Mouse (Mus musculus): Measurements from ENCODE around the gene Cbfa2t2. TPM values are rescaled to one million over a fixed set of nuclear protein-coding genes. Genes with fewer than 3 reads are reported as not detected.

Gene Cbfa2t2
- polyA plus RNA-seq, 1 experiment: 9.8 TPM

- H3K27me3 ChIP-seq (ENCODE audit: control insufficient read depth, insufficient read depth, low read length): no peaks in the 10 kb centered on the region
- no peak overlapping the region for H3K4me3 ChIP-seq (ENCODE audit: low read depth, low read length)
- peaks cover 17% of the 10 kb centered on the region for H3K36me3 ChIP-seq (ENCODE audit: control insufficient read depth, insufficient read depth, low read length)
- H3K4me1 ChIP-seq (ENCODE audit: control insufficient read depth, insufficient read depth, insufficient read length, low read length): no peaks in the 10 kb centered on the region; the same call in 1 of the 2 replicates
- H3K27ac ChIP-seq (ENCODE audit: insufficient read depth, low read depth, low read length): no peak overlapping the region
- TF ChIP-seq CTCF (IDR thresholded peaks at IDR 0.05; ENCODE audit: extremely low read depth, insufficient read length, insufficient replicate concordance, low read depth, low read length) (no peak), POLR2A (IDR thresholded peaks at IDR 0.05; ENCODE audit: low read depth, low read length) (no peak)
- 95% methylated on average over 3 of the region's 3 CpGs for WGBS
Observed at GRCm38 (mm10) chr2:154510141-154510540, 73.9 kb downstream of the Cbfa2t2 start.

DNA sequence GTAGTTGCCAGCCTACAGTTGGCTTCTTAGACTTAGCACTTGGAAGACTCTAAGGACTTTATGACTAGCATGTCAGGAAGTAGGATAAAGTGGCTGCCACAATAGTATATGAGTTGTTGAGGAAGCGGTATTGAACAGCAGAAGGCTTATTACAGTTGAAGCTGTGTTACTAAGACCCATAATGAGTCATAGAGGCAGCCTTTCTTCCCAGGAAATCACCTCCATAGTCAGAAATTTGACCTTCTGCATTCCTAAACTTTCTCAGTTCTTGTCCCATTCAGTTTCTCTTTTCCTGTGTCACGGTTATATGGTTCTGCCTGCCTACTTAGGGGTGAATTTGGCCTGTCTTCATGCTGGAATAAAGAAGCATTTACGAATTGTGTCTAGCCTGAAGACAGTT, 80.7 kb downstream of the Cbfa2t2 start:
- no peaks in the 10 kb centered on the region; the same call in 1 of the 2 replicates for H3K4me1 ChIP-seq (ENCODE audit: control insufficient read depth, insufficient read depth, insufficient read length, low read length)
- H3K4me3 ChIP-seq (ENCODE audit: low read depth, low read length): no peak overlapping the region
- peaks cover 13% of the 10 kb centered on the region for H3K36me3 ChIP-seq (ENCODE audit: control insufficient read depth, insufficient read depth, low read length)
- TF ChIP-seq POLR2A (IDR thresholded peaks at IDR 0.05; ENCODE audit: low read depth, low read length): no peak
- no peak for TF ChIP-seq CTCF (IDR thresholded peaks at IDR 0.05; ENCODE audit: extremely low read depth, insufficient read length, insufficient replicate concordance, low read depth, low read length)
- WGBS: 83% methylated on average over 3 of the region's 3 CpGs
- no peak overlapping the region for H3K27ac ChIP-seq (ENCODE audit: insufficient read depth, low read depth, low read length)
- H3K27me3 ChIP-seq (ENCODE audit: control insufficient read depth, insufficient read depth, low read length): no peaks in the 10 kb centered on the region

DNA sequence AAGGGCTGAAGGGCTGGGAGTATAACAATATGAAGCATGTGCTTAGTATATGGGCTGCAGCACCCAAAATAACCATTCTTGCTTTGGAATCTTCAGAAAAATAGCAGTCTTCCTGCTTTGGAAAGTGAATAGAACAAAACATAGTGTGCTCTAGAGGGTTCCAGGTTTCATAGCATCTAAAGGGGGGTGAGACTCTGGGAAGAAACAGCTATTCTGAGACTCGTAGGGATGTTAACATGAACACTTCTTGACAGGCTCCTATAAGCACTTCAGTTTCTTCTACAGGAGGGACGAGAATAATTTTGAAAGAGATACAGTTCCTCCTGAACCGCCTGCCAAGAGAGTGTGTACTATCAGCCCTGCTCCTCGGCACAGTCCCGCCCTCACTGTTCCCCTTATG, 81.1 kb downstream of the Cbfa2t2 start:
- H3K36me3 ChIP-seq (ENCODE audit: control insufficient read depth, insufficient read depth, low read length): peaks cover 16% of the 10 kb centered on the region
- WGBS: 83% methylated on average over 5 of the region's 5 CpGs
- TF ChIP-seq POLR2A (IDR thresholded peaks at IDR 0.05; ENCODE audit: low read depth, low read length): no peak
- H3K27me3 ChIP-seq (ENCODE audit: control insufficient read depth, insufficient read depth, low read length): no peaks in the 10 kb centered on the region
- no peak overlapping the region for H3K27ac ChIP-seq (ENCODE audit: insufficient read depth, low read depth, low read length)
- no peaks in the 10 kb centered on the region; the same call in 1 of the 2 replicates for H3K4me1 ChIP-seq (ENCODE audit: control insufficient read depth, insufficient read depth, insufficient read length, low read length)
- no peak overlapping the region for H3K4me3 ChIP-seq (ENCODE audit: low read depth, low read length)

GRCm38 (mm10) chr2:154521449-154521848, 85.2 kb downstream of the Cbfa2t2 start:
- Histone ChIP-seq H3K36me3 (ENCODE audit: control insufficient read depth, insufficient read depth, low read length) (peaks cover 41% of the 10 kb centered on the region), H3K27ac (ENCODE audit: insufficient read depth, low read depth, low read length) (no peak overlapping the region), H3K27me3 (ENCODE audit: control insufficient read depth, insufficient read depth, low read length) (no peaks in the 10 kb centered on the region), H3K4me3 (ENCODE audit: low read depth, low read length) (no peak overlapping the region), H3K4me1 (ENCODE audit: control insufficient read depth, insufficient read depth, insufficient read length, low read length) (no peaks in the 10 kb centered on the region)
- no peak for TF ChIP-seq POLR2A (IDR thresholded peaks at IDR 0.05; ENCODE audit: low read depth, low read length)
- TF ChIP-seq CTCF (IDR thresholded peaks at IDR 0.05; ENCODE audit: extremely low read depth, insufficient read length, insufficient replicate concordance, low read depth, low read length): no peak

GRCm38 (mm10) chr2:154522334-154522733, 86.1 kb downstream of the Cbfa2t2 start:
- WGBS: 86% methylated on average over 5 of the region's 5 CpGs
- H3K4me3 ChIP-seq (ENCODE audit: low read depth, low read length): no peak overlapping the region
- H3K27me3 ChIP-seq (ENCODE audit: control insufficient read depth, insufficient read depth, low read length): no peaks in the 10 kb centered on the region
- TF ChIP-seq CTCF (IDR thresholded peaks at IDR 0.05; ENCODE audit: extremely low read depth, insufficient read length, insufficient replicate concordance, low read depth, low read length): no peak
- no peak for TF ChIP-seq POLR2A (IDR thresholded peaks at IDR 0.05; ENCODE audit: low read depth, low read length)
- H3K4me1 ChIP-seq (ENCODE audit: control insufficient read depth, insufficient read depth, insufficient read length, low read length): no peaks in the 10 kb centered on the region
- peaks cover 41% of the 10 kb centered on the region for H3K36me3 ChIP-seq (ENCODE audit: control insufficient read depth, insufficient read depth, low read length)
- no peak overlapping the region for H3K27ac ChIP-seq (ENCODE audit: insufficient read depth, low read depth, low read length)

GRCm38 (mm10) chr2:154525285-154525684, 89.0 kb downstream of the Cbfa2t2 start:
- WGBS: 94% methylated on average over 2 of the region's 2 CpGs
- Histone ChIP-seq H3K4me3 (ENCODE audit: low read depth, low read length) (no peak overlapping the region), H3K4me1 (ENCODE audit: control insufficient read depth, insufficient read depth, insufficient read length, low read length) (no peaks in the 10 kb centered on the region), H3K27ac (ENCODE audit: insufficient read depth, low read depth, low read length) (no peak overlapping the region), H3K27me3 (ENCODE audit: control insufficient read depth, insufficient read depth, low read length) (no peaks in the 10 kb centered on the region), H3K36me3 (ENCODE audit: control insufficient read depth, insufficient read depth, low read length) (peaks cover 32% of the 10 kb centered on the region)
- no peak for TF ChIP-seq POLR2A (IDR thresholded peaks at IDR 0.05; ENCODE audit: low read depth, low read length)
- TF ChIP-seq CTCF (IDR thresholded peaks at IDR 0.05; ENCODE audit: extremely low read depth, insufficient read length, insufficient replicate concordance, low read depth, low read length): no peak

DNA sequence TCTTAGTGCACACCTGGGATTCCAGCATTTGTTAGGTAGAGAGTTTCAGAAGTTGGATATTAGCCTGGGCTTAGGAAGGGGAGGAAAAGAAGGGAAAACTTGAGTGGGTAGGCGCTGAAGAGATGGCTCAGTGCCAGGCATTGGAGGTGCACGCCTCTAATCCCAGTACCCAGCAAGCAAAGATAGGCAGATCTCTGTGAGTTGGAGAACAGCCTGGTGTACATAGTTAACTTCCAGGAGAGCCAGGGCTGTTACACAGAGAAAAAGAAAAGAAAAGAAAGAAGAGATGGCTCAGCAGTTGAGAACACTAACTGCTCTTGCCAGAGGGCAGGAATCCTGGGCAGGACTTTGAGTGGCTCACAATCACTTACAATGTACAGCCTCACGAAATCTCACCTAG, 90.2 kb downstream of the Cbfa2t2 start:
- Histone ChIP-seq H3K27ac (ENCODE audit: insufficient read depth, low read depth, low read length) (no peak overlapping the region), H3K36me3 (ENCODE audit: control insufficient read depth, insufficient read depth, low read length) (peaks cover 38% of the 10 kb centered on the region), H3K27me3 (ENCODE audit: control insufficient read depth, insufficient read depth, low read length) (no peaks in the 10 kb centered on the region), H3K4me1 (ENCODE audit: control insufficient read depth, insufficient read depth, insufficient read length, low read length) (no peaks in the 10 kb centered on the region), H3K4me3 (ENCODE audit: low read depth, low read length) (no peak overlapping the region)
- no peak for TF ChIP-seq CTCF (IDR thresholded peaks at IDR 0.05; ENCODE audit: extremely low read depth, insufficient read length, insufficient replicate concordance, low read depth, low read length)
- TF ChIP-seq POLR2A (IDR thresholded peaks at IDR 0.05; ENCODE audit: low read depth, low read length): no peak
- 69% methylated on average over 3 of the region's 3 CpGs for WGBS

DNA sequence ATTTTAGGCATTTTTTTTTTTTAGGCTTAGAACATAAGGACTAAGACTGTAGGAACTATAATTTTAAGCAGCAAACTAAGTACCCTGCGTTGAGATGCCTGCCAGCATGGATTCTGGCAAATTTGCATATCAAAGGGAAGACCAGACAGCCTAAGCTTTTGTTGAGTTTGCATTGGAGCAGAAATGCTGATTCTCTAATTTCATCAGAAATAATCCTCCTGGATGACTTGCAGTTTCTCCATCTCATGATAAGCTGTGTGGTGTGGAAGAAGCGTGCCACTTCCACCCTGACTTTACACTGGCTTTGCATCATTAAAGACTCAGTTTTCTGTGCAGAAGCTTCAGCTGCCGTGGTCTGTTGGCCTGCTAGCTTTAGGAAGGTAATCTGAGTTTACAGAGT, 96.6 kb downstream of the Cbfa2t2 start:
- no peaks in the 10 kb centered on the region for H3K27me3 ChIP-seq (ENCODE audit: control insufficient read depth, insufficient read depth, low read length)
- TF ChIP-seq CTCF (IDR thresholded peaks at IDR 0.05; ENCODE audit: extremely low read depth, insufficient read length, insufficient replicate concordance, low read depth, low read length): no peak
- WGBS: 78% methylated on average over 3 of the region's 3 CpGs
- H3K36me3 ChIP-seq (ENCODE audit: control insufficient read depth, insufficient read depth, low read length): peaks cover 34% of the 10 kb centered on the region
- no peak overlapping the region for H3K27ac ChIP-seq (ENCODE audit: insufficient read depth, low read depth, low read length)
- H3K4me1 ChIP-seq (ENCODE audit: control insufficient read depth, insufficient read depth, insufficient read length, low read length): no peaks in the 10 kb centered on the region
- no peak overlapping the region for H3K4me3 ChIP-seq (ENCODE audit: low read depth, low read length)
